Mouse (Mus musculus) urinary bladder, postnatal 10 days (tissue): ENCODE results near the gene Gdf11.

Experiments
- DNase-seq: peaks from one replicate; pipeline ENCODE4 v3.0.0; 2022; ENCODE audit warnings: low spot score

Gdf11 gene

DNA sequence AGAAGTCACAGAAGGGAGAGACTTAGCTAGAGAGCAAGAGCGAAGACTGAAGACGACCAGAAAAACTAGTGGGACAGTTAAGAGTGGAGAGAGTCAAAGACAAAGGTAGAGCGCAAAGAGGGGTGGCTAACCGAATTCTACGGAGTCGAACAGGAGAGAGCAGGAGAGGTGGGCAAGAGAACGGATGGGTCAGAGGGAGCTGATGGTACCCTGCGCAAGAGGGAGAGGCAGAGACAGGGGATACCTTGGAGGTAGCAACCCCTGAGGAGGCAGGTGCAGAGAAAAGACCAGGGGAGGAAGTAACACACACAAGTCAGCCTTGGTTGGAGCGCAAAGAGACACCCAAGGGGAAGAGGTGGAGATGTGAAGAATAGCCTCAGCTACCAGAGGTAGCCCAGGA is 728 bp upstream of the Gdf11 start:
- DNase-seq, result no peak

DNA sequence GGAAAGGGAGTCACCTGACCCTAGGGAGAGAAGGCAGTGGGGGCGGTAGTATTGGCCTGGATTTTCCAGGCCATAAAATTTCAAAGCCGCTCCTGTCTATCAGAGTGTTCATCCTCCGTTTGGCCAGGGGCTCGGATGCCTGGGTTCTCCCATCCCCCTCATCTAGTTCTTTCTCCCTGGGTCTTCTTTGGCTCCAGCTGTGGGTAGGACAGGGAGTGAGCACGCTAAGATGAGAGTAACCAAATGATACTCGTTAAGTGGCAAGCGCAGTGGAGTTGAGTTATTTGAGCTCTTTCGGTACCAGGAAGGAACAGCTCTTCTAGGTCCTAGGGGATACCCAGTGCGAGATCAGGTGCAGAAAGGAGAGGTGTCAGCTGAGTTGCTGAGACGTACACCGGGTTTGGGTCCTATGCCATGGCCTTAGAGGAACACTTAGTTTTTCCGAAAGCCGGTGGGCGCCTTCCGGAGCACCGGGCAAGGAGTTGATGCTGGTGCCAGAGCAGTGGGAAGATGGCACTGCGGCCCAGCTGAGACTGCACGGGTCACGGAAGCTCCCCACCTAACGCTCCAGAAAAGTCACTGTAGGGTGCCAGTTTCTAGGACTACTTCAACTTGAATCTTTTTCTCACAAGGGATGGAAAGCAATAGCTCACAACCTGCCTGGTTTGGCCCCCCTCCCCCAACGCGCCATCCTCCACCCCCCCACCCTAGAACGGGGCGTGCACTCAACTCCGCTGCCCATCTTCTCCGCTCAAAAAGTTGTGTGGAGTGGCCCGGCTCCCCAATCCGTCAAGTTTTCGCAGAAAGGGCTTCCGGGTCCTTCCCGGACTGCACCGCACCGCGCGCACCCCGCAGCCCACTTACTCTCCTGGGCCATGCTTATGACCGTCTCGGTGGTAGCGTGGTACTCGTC is 879 bp downstream of the Gdf11 start:
- no peak for DNase-seq

DNA sequence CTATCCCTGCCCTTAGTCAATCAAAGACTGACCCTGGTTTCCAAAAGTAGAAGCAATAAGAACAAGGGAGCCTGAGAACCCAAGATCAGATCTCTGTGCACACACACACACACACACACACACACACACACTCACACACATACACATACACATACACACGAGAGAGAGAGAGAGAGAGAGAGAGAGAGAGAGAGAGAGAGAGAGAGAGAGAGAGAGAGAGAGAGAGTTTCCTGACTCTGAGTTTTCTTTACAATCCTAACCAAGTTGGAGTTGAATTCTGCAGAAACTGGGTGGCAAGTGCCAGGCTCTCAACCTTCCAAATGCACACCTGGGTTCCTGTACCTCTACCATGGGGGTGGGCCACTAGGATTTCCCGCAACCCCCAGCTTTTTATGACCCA is 1.7 kb downstream of the Gdf11 start:
- no peak for DNase-seq

DNA sequence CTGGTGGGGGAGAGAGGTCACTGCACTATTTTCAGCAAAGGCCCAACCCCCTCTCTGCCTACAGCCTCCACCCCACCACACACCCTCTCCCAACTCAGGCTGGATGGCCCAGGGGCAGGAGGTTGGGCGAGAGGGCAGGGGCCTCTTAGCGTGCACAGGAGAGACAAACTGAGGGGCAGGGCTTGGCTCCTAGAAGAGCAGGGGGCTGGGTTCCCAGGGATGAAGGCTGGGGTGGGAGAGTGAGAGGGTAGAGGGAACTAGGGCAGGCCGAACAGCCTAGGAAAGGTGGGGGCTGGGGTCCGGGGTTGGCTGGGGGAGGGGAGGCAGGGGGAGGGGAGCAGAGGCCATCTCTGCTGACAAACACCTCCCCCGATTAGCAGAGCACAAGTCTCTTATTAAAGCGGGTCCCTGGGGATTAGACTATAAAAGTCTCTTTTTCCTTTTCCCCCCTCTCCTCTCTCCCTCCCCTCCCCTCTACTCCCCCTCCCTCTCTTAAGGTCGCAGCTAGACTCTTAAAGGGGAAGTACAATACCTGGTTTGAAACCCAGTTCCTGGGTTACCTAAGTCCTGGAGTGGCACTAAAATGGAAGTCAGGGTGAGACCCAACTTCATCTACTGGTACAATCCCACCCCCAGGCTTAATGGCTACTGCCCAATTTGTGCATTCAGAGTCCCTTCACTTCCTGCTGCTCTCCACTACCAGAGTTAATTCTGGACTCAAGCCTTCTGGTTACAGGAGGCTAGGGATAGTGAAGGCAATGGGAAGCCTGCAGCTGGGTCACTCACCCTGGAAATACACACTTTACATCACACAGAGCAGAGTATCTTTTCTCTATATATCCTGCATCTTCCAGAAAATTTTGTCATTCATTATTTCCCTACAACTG is 2.3 kb downstream of the Gdf11 start:
- no peak for DNase-seq

DNA sequence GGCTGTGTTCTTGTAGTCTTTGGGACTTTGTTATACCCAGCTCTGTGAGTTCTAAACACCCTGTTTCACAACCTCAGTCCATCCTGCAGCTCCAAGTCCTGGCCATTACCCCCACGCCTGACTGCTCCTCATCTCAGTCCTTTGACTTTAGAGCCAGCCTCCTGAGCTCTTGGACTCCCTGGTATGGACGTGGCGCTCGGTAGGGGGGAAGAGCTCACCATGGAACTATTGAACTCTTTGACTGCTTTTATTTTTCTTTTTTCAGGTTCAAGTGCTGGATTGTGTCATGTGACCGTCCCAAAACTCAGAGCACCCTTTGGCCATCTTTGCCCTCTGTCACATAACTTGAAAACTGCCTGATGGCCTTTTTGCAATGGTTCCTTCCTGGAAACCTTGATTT is 9.5 kb downstream of the Gdf11 start:
- DNase-seq, result no peak

DNA sequence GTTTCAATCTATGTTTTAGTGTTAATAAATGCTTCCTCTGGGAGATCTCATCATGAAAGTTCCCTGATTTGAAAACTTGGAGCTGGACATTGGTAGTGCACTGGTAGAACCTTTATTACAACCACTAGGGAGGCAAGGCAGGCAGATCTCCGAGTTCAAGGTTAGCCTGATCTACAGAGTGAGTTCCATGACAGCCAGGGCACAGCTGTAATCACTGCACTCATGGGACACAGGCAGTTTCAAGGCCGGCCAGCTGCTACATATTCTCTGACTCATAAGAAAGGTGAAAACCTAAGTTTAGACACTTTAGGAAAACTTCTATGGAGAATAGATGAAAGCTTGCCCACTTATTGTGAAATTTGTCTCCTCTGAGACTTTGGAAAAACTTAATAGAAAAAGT is 12.7 kb downstream of the Gdf11 start:
- DNase-seq, result no peak

DNA sequence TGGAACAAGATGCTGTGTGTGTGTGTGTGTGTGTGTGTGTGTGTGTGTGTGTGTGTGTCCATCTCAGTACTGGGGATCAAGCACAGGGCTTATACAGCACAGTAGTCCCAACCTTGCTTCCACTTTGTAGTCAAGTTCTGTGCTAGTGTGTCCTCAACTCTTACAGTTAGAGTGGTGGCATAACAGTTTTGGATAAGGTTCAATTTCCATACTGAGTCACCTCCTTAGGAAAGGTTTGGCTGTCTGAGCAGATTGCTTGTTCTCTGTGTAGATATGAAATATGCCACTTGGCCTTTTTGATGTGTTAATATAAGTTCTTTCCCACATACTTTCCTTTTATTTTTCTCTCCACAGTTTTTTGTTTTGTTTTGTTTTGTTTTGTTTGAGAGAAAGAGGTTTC is 13.2 kb downstream of the Gdf11 start:
- no peak for DNase-seq

DNA sequence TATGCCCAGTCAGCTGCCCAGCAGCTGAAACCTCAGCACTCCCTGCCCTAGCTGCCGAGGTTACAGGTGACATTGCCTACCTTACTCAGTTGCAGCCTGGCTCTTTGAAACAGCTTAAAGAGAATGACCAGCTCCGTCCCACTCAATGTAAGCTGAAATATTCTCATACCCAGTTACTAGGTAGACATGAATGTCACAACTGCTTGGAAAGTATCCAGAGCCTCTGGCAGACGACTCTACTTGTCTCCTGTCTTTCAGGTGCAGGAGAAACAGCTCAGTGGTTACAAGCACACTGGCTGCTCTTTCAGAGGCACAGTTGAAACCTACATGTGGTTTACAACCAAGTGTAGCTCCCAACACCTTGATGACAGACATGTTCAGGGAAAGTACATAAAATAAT is 21.2 kb downstream of the Gdf11 start:
- no peak for DNase-seq

DNA sequence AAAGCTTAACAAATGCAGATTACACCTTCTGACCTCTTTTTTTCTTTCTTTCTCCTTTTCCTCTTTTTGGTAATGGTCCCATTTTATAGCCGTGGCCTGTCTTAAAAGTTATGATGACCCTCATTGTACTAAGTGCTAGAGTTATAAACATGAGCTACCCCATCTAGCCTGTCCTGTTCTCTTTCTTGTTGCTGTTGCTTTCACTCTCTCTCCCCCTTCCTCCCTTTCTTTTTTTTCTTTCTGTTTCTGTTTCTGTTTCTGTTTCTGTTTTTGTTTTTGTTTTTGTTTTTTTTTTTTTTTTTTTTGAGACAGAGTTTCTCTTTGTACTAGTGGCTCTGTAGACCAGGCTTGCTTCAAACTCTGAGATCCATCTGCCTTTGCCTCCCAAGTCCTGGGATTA is 25.0 kb downstream of the Gdf11 start:
- no peak for DNase-seq

DNA sequence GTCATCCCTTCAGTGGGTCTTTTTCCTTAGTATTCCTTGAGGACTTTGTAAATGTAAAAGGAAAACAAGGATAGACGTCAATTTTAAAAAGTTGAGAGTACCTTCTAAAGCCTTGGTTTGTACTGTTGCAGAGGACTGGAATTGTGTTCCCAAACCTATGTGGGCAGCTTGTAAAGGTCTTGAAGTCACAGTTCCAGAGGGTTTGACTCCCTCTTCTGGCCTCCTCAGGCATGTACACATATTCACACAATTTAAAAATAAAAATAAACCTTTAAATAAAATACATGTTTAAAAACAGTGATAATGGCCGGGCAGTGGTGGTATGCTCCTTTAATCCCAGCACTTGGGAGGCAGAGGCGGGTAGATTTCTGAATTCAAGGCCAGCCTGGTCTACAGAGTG is 25.5 kb downstream of the Gdf11 start:
- no peak for DNase-seq

DNA sequence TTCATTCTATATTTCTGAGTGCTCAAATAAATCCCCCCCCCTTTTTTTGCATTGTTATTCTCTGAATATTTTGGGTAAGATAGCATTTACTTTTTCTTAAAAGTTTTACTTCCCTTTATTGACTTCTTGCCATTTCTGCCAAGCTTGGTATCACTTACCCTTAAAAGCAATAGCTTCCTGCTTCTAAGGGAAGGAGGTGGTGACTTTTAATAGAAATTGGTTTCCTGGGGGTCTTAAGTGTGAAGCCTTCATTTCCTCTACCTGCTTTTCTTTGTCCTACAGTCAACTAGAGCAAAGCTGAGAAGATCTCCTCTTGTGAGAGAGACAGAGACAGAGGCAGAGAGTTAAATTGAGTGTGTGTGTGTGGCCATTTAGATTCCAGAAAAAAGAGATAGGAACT is 30.3 kb downstream of the Gdf11 start:
- no peak for DNase-seq

DNA sequence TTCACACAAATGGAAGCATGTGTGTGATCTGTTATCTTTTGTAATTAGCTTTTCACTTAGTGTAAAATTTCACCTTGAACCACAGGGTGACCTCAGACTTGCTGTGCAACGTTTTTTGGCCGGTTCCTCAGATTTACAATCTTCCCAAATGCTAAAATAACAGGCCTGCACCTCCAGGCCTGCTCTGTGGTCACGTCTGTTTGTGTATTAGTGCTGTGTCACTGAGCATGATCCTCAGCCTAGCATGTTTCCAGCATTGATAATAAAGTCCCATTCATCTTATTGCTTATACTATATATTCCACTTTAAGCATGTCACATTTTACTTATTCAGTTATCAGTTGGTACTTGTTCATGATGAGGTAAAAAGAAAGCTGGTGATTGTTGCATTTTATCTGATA is 41.2 kb downstream of the Gdf11 start:
- DNase-seq, result no peak

DNA sequence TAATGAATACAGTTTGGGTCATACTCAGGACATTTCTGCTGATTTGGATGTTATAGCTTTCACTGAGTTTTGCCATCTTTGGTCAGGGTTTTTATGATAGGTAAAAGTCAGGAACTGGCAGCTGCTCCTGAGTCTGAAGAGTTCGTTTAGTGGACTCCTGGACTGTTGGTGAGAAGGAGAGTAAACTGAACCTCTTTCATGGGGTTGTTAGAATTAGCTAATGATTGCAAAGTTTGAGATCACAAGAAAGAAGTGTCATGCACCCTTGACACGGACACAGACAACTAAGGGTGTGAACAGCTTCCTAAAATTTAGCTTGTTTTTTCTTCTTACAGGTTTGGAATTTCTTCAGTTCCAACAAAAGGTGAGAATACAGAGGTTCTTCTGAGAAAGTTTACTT is 43.1 kb downstream of the Gdf11 start:
- DNase-seq, result no peak

DNA sequence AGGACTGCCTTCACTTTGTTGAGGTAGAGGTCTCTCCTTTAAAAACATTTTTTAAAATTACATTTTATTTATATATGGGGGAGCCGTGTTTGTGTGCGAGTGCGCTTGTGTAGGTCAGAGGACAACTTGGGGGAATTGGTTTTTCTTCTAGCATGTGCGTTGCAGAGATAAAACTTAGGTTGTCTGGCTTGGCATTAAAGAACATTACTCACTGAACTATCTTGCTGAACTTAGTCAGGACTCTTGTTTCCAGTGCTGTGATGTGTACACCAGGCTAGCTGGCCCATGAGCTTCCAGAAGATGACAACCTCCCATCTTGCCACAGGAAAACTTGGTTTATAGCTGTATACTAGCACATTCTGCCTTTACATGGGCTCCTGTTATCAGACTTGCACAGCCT is 44.9 kb downstream of the Gdf11 start:
- DNase-seq, result no peak

DNA sequence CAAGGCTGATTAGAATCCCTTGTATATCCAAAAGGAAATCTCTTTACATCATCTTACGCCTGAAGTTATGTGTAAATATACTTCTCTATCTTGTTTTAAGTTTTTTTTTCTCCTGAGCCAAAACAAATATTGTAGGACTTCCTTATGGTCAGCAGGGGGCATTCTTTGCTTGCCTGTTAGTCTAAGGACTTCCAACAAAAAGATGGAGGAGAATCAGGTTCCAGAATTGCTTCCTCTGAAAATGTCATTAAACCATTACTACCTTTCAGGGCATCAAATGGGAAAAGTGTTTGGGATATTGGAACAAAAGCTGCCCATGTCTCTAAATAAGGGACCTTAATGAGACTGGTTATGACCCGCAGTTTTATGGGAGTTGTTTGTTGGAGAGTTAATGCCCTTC is 46.0 kb downstream of the Gdf11 start:
- DNase-seq, result no peak

DNA sequence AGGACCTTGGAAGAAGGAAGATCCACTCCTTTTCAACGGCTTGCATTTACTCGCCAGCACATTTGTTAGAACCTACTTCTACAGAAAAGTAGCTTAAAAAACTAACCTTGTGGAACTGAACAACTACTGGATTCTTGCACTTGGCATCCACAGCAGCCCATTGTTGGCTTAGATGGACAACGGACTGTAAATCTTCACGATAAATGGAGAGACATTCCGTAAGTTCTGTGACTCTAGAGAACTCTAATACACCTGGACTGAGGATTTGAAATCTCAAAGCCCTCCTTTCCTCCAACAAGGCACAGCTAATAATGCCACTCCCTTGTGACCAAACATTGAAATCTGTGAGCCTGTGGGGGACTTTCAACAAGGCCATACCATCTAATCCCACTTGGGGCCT is 48.3 kb downstream of the Gdf11 start:
- no peak for DNase-seq

DNA sequence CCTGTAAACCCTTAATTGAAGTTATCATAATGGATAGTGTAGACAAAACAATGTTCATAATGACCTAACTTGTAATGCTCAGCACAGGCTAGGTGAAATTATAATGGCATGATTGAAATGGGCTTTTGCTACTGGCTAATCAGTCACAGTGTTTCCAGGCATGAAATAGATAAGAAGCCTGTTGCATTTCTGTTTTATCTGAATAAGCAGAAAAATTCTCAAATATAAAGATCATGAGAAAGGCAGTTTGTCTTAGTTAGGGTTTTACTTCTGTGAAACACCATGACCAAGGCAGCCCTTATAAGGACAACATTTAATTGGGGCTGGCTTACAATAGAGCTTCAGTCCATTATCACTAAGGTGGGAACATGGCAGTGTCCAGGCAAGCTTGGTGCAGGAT is 50.9 kb downstream of the Gdf11 start:
- no peak for DNase-seq

DNA sequence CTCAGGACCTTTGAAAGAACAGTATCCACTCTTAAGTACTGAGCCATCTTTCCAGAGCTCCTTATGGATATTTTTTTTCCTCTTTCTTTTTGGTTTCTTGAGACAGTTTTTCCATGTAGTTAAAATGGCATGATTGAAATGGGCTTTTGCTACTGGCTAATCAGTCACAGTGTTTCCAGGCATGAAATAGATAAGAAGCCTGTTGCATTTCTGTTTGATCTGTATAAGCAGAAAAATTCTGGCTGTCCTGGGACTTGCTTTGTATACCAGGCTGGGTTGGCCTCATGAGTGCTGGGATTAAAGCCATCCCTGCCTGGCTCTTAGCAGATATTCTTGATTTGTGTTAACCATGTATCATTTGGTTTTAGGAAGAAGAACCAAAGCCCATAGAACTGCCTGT is 52.1 kb downstream of the Gdf11 start:
- DNase-seq, result no peak

DNA sequence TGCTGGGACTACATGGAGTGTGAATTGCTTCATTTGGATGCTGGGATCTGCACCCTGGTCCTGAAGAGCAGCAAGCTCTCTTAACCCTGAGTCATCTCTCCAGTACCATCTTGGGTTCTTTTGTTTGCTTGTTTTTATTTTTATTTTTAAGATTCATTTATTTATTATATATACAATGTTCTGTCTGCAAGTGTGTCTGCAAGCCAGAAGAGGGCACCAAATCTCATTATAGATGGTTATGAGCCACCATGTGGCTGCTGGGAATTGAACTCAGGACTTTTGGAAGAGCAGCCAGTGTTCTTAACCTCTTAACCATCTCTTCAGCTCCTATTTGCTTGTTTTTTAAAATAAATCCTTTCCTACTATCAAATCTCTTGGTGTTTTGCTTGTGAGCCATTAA is 54.1 kb downstream of the Gdf11 start:
- no peak for DNase-seq
